Mouse (Mus musculus) CD8-positive naive resting alpha-beta T cell, adult 2 months (primary cell): ENCODE measurements around the gene Lcp1.

Source experiments
- DNase-seq, 2 experiments: peaks; one replicate each; pipeline ENCODE4 v3.0.0; 2022; ENCODE audit warnings: low read depth in 2 of 2, low spot score in 2 of 2

The Lcp1 gene

DNA sequence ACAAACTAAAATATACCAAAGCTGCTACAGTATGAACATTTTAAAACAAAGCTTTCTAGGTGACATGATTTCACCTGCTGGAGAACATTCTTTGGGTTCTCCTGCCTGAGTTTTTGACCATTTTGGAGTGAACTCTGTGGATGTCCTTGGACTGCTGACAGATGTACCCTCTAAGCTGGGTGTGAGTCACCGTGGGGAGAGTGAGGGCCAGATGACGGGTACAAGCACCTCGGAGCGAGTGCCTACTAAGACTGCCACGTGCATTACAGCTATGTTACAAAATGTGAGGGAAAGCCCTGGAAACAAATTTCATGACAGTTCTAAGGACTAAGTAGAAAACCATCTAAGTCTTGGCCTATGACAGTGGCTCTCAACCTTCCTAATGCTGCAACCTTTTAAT is 138.6 kb downstream of the Lcp1 start:
- no peak for DNase-seq

DNA sequence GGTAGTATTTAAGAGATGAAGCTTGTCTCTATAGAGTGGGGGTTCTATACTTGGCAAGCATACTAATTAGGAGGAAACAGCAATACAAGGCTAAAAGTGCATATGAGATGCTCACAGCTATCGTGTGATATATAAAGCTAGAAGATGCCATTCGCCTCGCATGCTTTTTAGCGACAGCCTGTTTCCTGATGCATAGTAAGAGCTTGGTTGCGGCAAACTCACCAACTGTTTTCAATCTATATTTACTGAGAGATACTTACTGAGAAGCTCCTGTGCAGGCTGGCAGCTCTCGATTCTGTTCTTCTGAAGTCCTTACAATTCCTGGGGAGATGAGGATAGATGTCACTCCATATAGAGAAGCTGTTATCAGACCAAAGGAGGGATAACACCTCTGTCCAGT is 148.8 kb downstream of the Lcp1 start:
- DNase-seq = no peak

DNA sequence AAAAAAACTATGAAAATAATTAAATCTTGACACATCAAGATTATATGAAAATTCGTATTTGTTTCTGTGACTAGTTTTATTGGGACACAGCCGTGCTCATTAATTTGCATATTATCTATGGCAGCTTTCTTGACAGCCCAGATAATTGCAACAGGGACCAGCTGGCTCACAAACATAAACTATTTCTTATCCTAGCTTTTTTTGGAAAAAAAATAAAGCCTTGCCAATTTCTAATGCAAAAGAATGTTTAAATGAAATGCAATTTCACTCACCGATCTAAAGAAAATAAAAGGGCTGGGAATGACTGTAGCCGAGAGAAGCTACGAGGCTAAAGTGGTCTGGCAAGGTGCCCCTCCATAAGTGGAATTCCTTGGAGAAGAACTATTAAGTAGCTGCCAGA is 149.5 kb downstream of the Lcp1 start:
- DNase-seq = no peak
